Mouse (Mus musculus): ENCODE measurements around the gene Kifap3.

DNA sequence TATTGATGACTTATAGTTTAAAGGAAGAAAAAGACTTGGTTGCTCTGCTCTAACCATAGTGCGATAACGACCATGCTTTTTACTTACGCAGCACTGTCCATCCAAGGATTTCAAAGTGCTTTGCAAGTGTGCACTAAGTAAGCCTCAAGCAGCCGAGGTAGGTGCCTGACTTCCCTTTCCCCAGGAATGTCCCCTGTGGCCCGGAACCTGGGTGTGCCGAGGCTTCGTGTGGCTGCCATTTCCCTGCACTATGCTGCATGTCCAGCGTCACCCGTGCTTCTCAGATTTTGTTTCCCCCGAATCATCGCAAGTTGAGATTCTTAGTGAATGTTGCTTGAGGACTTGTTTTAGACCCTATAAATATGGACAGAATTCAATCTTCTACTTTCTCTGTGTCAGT lies 132.6 kb downstream of the Kifap3 start:
- TF ChIP-seq CTCF (conservative IDR thresholded peaks at IDR 0.05; ENCODE audit: insufficient read depth, insufficient read length, low read depth, low read length) (no peak), POLR2A (IDR thresholded peaks at IDR 0.05; ENCODE audit: low read depth, low read length) (no peak)

Measured in kidney, adult 2 months (tissue).